Mouse (Mus musculus): ENCODE data around the gene Polh. TPM values are rescaled to one million over a fixed set of nuclear protein-coding genes. Genes with fewer than 3 reads are reported as not detected.

Gene Polh
- polyA plus RNA-seq, 1 experiment from 2014 or later: 8.0 TPM

DNA sequence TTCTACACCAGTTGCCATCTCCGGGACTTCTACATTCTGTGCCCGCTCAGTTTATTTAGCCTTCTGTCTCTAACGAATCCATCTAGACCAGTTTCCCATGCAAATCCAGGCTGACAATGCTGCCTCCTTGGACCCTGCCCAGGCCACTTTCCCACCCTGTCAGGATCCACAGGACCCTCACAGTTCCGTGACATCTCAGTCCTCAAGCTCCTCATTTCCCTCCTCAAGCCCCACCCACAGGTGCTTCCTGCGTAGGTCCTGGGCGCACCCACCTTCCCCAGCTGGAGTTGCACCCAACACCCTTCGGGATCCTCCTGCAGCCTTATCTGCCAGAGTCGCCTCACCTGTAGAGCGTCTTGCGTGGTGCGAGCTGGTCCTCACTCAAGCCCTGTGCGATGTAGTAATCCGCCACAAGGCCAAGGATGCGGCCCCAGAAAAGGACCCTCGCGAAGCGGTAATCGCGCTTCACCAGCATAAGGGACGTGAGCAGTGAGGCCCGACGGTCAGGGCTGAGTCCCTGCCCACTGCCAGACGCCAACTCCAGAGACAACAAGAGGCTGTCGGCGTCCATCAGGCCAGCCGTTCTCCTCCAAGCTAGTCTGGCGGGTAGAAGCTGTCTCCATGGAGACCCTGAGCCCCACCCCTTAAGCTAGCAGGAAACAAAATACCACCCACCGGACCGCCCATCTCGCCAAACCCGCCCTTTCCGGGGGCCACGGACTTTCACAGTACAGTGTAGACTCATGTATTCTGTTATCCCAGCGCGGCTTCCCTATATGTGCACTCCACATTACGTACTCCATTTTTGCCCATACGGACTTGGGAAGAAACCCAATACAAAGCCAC, 58.6 kb downstream of the Polh start, which contains the start of gene Rsph9:
Rsph9 (minus strand) TSS at position 639 of the 846 bp plus-strand sequence.
- H3K27ac ChIP-seq (replicated peaks): peak within 1 kb of the TSS; percentile 74; the same call in 1 of the 2 replicates
- DNase-seq (ENCODE audit: low spot score): peak; percentile 95
- TF ChIP-seq CTCF (IDR thresholded peaks at IDR 0.05; ENCODE audit: low read depth) (no peak), EP300 (optimal IDR thresholded peaks at IDR 0.05) (no peak)

DNA sequence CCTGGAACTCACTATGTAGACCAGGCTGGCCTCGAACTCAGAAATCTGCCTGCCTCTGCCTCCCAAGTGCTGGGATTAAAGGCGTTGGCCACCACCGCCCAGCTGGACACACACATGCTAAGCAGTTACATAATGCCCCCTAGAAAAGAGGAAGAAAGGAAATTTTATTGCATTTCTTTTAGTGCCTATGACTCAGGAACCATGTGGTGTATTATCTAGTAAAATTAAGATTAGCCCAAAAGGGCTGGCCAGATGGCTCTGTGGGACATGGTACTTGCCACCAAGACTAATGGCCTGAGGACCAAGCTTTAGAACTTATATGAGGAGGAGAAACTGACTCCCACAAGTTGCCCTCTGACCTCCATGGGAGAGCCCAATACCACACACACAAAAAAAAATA, 62.6 kb downstream of the Polh start:
- H3K9ac ChIP-seq (ENCODE audit: low read length): no peak overlapping the region
- H3K27me3 ChIP-seq (ENCODE audit: control insufficient read depth, insufficient read depth, low read length): no peaks in the 10 kb centered on the region
- H3K36me3 ChIP-seq (ENCODE audit: control insufficient read depth, insufficient read depth, low read length): no peaks in the 10 kb centered on the region
- H3K27ac ChIP-seq (replicated peaks): no peak overlapping the region
- H3K4me1 ChIP-seq (replicated peaks; ENCODE audit: control insufficient read depth, insufficient read depth): peaks cover 4% of the 10 kb centered on the region
- H3K9me3 ChIP-seq (ENCODE audit: control insufficient read depth, low read length): no peaks in the 10 kb centered on the region
- ATAC-seq (ENCODE audit: low FRiP score, low TSS enrichment) (no peak), DNase-seq (ENCODE audit: low spot score) (no peak)
- TF ChIP-seq CTCF (IDR thresholded peaks at IDR 0.05; ENCODE audit: low read depth) (no peak), EP300 (optimal IDR thresholded peaks at IDR 0.05) (no peak)
- 88% methylated on average over 3 of the region's 3 CpGs for WGBS
- H3K4me2 ChIP-seq (replicated peaks; ENCODE audit: low read depth): no peak overlapping the region
- no peak overlapping the region for H3K4me3 ChIP-seq (ENCODE audit: low read depth, low read length)

More for the DNA sequence above, 58.6 kb downstream of the Polh start, which contains the start of gene Rsph9:
- H3K9me3 ChIP-seq (ENCODE audit: control insufficient read depth, low read length): no peaks in the 10 kb centered on the region
- ATAC-seq (ENCODE audit: low FRiP score, low TSS enrichment): peak; percentile 96
- H3K4me3 ChIP-seq (ENCODE audit: low read depth, low read length): peak within 1 kb of the TSS; percentile 44
- H3K27me3 ChIP-seq (ENCODE audit: control insufficient read depth, insufficient read depth, low read length): no peaks in the 10 kb centered on the region
- peak within 1 kb of the TSS; percentile 73 for H3K4me2 ChIP-seq (replicated peaks; ENCODE audit: low read depth)
- peaks cover 4% of the 10 kb centered on the region for H3K4me1 ChIP-seq (replicated peaks; ENCODE audit: control insufficient read depth, insufficient read depth)
- H3K9ac ChIP-seq (ENCODE audit: low read length): peak within 1 kb of the TSS; percentile 45
- 5% methylated on average over 37 of the region's 37 CpGs for WGBS
- H3K36me3 ChIP-seq (ENCODE audit: control insufficient read depth, insufficient read depth, low read length): peaks cover 9% of the 10 kb centered on the region; the same call in 1 of the 2 replicates

DNA sequence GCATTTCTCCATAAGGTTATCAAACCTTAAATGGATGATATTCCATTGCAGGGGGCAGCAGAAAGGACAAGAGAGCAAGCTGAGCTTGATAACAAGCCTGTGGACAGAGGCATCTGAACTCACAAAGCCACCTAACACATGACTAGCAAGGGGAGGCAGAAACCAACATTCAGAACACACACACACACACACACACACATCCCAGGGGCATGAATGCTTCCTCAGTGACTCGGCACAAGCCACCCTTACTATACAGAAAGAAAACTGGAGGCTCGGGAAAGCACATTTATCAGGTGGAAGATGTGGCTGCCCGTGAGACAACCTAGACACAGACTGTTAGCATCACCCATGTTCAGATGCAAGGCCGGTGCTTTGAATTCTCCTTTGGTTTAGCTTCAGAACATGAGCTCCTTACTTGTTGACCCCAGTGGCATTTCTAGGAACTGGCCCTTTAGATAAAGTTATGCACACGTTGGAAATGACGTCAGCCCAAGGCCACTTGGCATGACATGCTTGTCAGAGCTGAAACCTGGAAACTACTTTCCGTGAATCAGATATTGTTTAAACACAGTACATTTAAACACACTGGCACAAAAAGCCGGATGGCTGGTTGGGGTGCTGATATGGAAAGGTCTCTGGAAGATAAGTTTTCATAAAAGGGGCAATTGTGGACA, 63.7 kb downstream of the Polh start:
- Histone ChIP-seq H3K4me1 (replicated peaks; ENCODE audit: control insufficient read depth, insufficient read depth) (peaks cover 4% of the 10 kb centered on the region), H3K27me3 (ENCODE audit: control insufficient read depth, insufficient read depth, low read length) (no peaks in the 10 kb centered on the region), H3K4me2 (replicated peaks; ENCODE audit: low read depth) (no peak overlapping the region), H3K27ac (replicated peaks) (0 out of 2 replicates have a peak overlapping the region, but pooled peaks have one; percentile 30), H3K36me3 (ENCODE audit: control insufficient read depth, insufficient read depth, low read length) (no peaks in the 10 kb centered on the region), H3K9ac (ENCODE audit: low read length) (no peak overlapping the region), H3K9me3 (ENCODE audit: control insufficient read depth, low read length) (no peaks in the 10 kb centered on the region), H3K4me3 (ENCODE audit: low read depth, low read length) (no peak overlapping the region)
- DNase-seq (ENCODE audit: low spot score) (peak; percentile 77), ATAC-seq (ENCODE audit: low FRiP score, low TSS enrichment) (peak; percentile 71)
- no peak for TF ChIP-seq CTCF (IDR thresholded peaks at IDR 0.05; ENCODE audit: low read depth)
- TF ChIP-seq EP300 (optimal IDR thresholded peaks at IDR 0.05): no peak
- 47% methylated on average over 8 of the region's 8 CpGs for WGBS

DNA sequence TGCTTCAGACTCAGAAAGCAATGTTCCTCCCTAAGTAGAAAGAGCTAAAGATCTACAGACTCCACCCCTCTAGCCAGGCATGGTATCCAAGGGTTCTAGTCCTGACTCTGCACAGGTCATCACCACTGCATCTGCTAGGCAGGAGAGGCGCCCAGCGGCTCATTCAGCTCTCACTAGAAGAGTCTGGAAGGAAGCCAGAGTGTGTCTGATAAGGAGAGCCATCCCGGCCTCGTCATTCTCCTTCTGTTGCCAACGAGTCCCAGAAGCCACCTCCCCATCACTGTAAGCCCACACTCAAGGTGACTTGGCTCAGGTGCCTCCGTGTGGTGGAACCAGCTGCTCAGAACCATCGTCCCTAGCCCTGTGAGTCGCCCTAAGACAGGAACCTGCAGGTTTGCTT, 69.6 kb downstream of the Polh start:
- ATAC-seq (ENCODE audit: low FRiP score, low TSS enrichment) (no peak), DNase-seq (ENCODE audit: low spot score) (no peak)
- Histone ChIP-seq H3K4me1 (replicated peaks; ENCODE audit: control insufficient read depth, insufficient read depth) (no peaks in the 10 kb centered on the region), H3K9me3 (ENCODE audit: control insufficient read depth, low read length) (no peaks in the 10 kb centered on the region), H3K9ac (ENCODE audit: low read length) (no peak overlapping the region), H3K4me3 (ENCODE audit: low read depth, low read length) (no peak overlapping the region), H3K27ac (replicated peaks) (no peak overlapping the region), H3K27me3 (ENCODE audit: control insufficient read depth, insufficient read depth, low read length) (no peaks in the 10 kb centered on the region), H3K36me3 (ENCODE audit: control insufficient read depth, insufficient read depth, low read length) (0 out of 2 replicates have a peak, but pooled peaks cover 2% of the 10 kb centered on the region), H3K4me2 (replicated peaks; ENCODE audit: low read depth) (no peak overlapping the region)
- TF ChIP-seq CTCF (IDR thresholded peaks at IDR 0.05; ENCODE audit: low read depth): no peak
- TF ChIP-seq EP300 (optimal IDR thresholded peaks at IDR 0.05): no peak
- WGBS: 67% methylated on average over 8 of the region's 8 CpGs

DNA sequence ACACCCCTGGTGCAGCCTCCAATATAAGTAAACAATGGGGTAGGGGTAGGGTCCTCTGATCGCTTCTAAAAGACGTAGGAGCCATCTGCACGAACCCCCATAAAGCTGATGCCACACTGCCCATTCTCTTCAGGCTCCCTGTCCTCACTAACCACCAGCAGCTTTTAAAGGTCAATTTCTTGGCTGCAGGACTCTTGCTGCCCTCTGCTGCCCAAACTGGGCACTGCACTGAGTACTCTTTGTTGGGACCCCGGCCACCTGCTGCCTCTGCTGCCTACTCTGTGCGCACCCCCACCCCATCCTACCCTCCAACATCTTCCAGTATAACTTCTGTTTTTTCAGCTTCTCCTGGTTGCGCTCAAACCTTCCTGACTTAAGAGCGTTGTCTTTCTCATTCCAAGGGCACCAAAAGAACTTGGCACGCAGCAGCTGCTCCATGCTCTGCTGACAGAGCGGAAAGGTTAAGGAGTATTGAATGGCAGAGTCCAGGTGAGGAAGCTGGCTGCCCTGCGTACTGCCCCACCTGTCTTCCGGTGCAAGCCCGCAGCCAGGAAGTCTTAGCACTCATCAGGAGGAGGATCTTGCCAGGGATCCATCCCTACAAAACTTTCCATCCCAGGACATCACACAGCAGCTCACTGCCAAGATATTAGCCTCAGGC, 70.3 kb downstream of the Polh start:
- no peak for TF ChIP-seq EP300 (optimal IDR thresholded peaks at IDR 0.05)
- peak; percentile 96 for TF ChIP-seq CTCF (IDR thresholded peaks at IDR 0.05; ENCODE audit: low read depth)
- 21% methylated on average over 12 of the region's 12 CpGs for whole genome bisulfite sequencing
- DNase-seq (ENCODE audit: low spot score): peak; percentile 80

More for the DNA sequence above, 70.3 kb downstream of the Polh start:
- no peaks in the 10 kb centered on the region for H3K9me3 ChIP-seq (ENCODE audit: control insufficient read depth, low read length)
- H3K36me3 ChIP-seq (ENCODE audit: control insufficient read depth, insufficient read depth, low read length): peaks cover 3% of the 10 kb centered on the region; the same call in 1 of the 2 replicates
- H3K4me2 ChIP-seq (replicated peaks; ENCODE audit: low read depth): no peak overlapping the region
- H3K4me3 ChIP-seq (ENCODE audit: low read depth, low read length): no peak overlapping the region
- no peaks in the 10 kb centered on the region for H3K27me3 ChIP-seq (ENCODE audit: control insufficient read depth, insufficient read depth, low read length)
- H3K9ac ChIP-seq (ENCODE audit: low read length): no peak overlapping the region
- no peak overlapping the region for H3K27ac ChIP-seq (replicated peaks)
- ATAC-seq (ENCODE audit: low FRiP score, low TSS enrichment): peak; percentile 28; the same call in 1 of the 2 replicates
- no peaks in the 10 kb centered on the region for H3K4me1 ChIP-seq (replicated peaks; ENCODE audit: control insufficient read depth, insufficient read depth)
